Mouse (Mus musculus): ENCODE measurements at regions not wholly inside any gene's neighbourhood (a gene's known extent, or its start where the extent isn't known, plus 50 kb on each side); places are given as distances from the start of the nearest gene placed in this dataset.
"Not testable (repeated sequence)": the region's sequence is repeated elsewhere in the genome, so short reads cannot be mapped to it uniquely, and the experiment has no call there.

GRCm38 (mm10) chr8:20436956-20437355, 73.9 kb upstream of the Gm15319 start:
- DNase-seq (ENCODE audit: low spot score) = not testable (repeated sequence)

- not testable (repeated sequence) for DNase-seq (ENCODE audit: low spot score)
Observed at GRCm38 (mm10) chr8:20433236-20433635, 70.2 kb upstream of the Gm15319 start.

GRCm38 (mm10) chr8:20429469-20429868, 66.5 kb upstream of the Gm15319 start:
- DNase-seq (ENCODE audit: low spot score) = not testable (repeated sequence)

- peak; percentile 11 for DNase-seq (ENCODE audit: low spot score)
Observed at GRCm38 (mm10) chr8:20424903-20425222, 61.9 kb upstream of the Gm15319 start.

GRCm38 (mm10) chr8:20424104-20424902, 61.3 kb upstream of the Gm15319 start:
- peak; percentile 98 for DNase-seq (ENCODE audit: low spot score)

GRCm38 (mm10) chr8:20420807-20421206, 57.8 kb upstream of the Gm15319 start:
- not testable (repeated sequence) for DNase-seq (ENCODE audit: low spot score)
